13 mouse cellular contexts compared by ENCODE assay signal in genomic region chr2:173499612-173500011, GRCm38 (mm10).
"Had no signal": no experiment of that assay in that cellular context is flagged by ENCODE, and none has a peak within 500 bp of the region (broad histone marks: within the 10 kb centered on the region; RNA-seq: fewer than 3 reads in every experiment).

No protein-coding gene starts in this region.

- DNase-seq: gastrocnemius, postnatal 14 days; gastrocnemius, postnatal 36 days; heart, adult 18-20 months; heart, postnatal 14 days; heart, postnatal 36 days; kidney, adult 11 months; kidney, adult 2 months; kidney, adult 9 months; kidney, postnatal 14 days; kidney, postnatal 36 days; layer of hippocampus, adult 9-11 months; layer of hippocampus, postnatal 36 days; left cerebral cortex, postnatal 4 days had no signal
